Mouse (Mus musculus): ENCODE results near the gene Foxn3.

- TF ChIP-seq CTCF (IDR thresholded peaks at IDR 0.05; ENCODE audit: borderline replicate concordance, control insufficient read depth, extremely low read depth, insufficient read depth, low read length, poor library complexity) (no peak), POLR2A (IDR thresholded peaks at IDR 0.05; ENCODE audit: control insufficient read depth, extremely low read depth, insufficient read depth, low read length, poor library complexity) (no peak)
These were observed 294.4 kb downstream of the Foxn3 start for GRCm38 (mm10) chr12:99268954-99269353.

Measured in thymus, adult 2 months (tissue).